Mouse (Mus musculus): ENCODE results near the gene Caly.

The Caly gene

GRCm38 (mm10) chr7:140036281-140037170, 45.8 kb downstream of the Caly start, which contains the start of the genes Zfp511 and Tubgcp2:
TSS of gene Zfp511 (plus strand) at chr7:140036391.
TSS of gene Tubgcp2 (minus strand) at chr7:140036669.
- peak; percentile 97 for DNase-seq

GRCm38 (mm10) chr7:140035456-140035855, 46.9 kb downstream of the Caly start:
- no peak for DNase-seq

GRCm38 (mm10) chr7:140033386-140033785, 49.0 kb downstream of the Caly start:
- DNase-seq: no peak

GRCm38 (mm10) chr7:140032366-140032765, 50.0 kb downstream of the Caly start:
- DNase-seq: no peak

- no peak for DNase-seq
Observed at GRCm38 (mm10) chr7:140031771-140032170, 50.6 kb downstream of the Caly start.

All from cerebellum, postnatal 25 days (tissue).